Mouse (Mus musculus) brain, embryonic 14.5 days (tissue): ENCODE measurements around the gene Timm17a.

Experiments
- CTCF ChIP-seq: fragments of 200-500 bp; IDR thresholded peaks from 2 replicates; pipeline ENCODE4 v1.5.1; 2012; ENCODE audit warnings: inconsistent platforms, mild to moderate bottlenecking, moderate library complexity, borderline replicate concordance; ENCODE audit not compliant: insufficient read depth, insufficient read length; ENCODE audit errors: extremely low read depth
- POLR2A ChIP-seq: fragments of 200-500 bp; IDR thresholded peaks from 2 replicates; pipeline ENCODE4 v1.6.1; 2012; ENCODE audit warnings: mild to moderate bottlenecking, inconsistent platforms, borderline replicate concordance; ENCODE audit not compliant: poor library complexity, insufficient read depth, insufficient read length, severe bottlenecking; ENCODE audit errors: extremely low read depth

DNA sequence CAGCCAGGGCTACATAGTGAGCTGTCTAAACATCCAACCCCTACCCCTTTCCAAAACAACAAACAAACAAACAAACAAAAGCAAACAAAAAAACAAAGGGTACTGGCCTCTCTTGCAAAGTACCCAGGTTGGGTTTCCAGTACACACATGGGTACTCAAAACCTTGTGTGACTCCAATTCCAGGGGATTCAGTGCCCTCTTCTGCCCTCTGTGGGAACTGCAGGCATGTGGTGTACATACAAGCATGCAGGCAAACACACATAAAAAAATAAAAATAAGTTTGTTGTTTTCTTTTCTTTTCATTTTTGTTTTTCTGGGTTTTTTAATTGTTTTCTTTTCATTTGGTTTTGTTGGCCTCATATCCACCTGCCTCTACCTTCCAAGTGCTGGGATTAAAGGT, 48.5 kb upstream of the Timm17a start:
- TF ChIP-seq CTCF, result no peak
- TF ChIP-seq POLR2A, result no peak
